Mouse (Mus musculus) adipocyte (in vitro differentiated cells): ENCODE results near the gene Gm12117.

ENCODE experiments used
- DNase-seq: peaks from one replicate; pipeline ENCODE4 v3.0.0-alpha.2; 2016; ENCODE audit warnings: low spot score

The Gm12117 gene

DNA sequence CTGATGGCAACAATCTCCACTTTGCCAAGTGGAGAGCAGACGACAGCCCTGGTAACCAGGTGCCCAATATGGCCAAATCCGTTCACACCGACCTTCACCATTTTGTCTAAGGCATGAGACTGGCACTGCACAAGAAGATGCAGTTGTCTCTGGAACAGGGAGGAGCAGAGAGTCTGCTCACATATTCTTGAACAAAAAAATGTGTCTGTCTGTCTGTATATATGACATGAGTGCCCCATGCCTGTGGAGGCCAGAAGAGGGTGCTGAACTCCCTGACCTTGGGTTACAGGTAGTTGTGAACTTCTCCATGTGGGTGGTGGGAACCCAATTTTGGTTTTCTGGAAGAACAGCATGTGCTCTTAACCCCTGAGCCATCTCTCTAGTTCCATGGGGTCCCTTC lies at the start of gene Gm12117:
Gene Gm12117, minus strand, starts transcription at position 101 of the 400 bp plus-strand sequence.
- no peak for DNase-seq

DNA sequence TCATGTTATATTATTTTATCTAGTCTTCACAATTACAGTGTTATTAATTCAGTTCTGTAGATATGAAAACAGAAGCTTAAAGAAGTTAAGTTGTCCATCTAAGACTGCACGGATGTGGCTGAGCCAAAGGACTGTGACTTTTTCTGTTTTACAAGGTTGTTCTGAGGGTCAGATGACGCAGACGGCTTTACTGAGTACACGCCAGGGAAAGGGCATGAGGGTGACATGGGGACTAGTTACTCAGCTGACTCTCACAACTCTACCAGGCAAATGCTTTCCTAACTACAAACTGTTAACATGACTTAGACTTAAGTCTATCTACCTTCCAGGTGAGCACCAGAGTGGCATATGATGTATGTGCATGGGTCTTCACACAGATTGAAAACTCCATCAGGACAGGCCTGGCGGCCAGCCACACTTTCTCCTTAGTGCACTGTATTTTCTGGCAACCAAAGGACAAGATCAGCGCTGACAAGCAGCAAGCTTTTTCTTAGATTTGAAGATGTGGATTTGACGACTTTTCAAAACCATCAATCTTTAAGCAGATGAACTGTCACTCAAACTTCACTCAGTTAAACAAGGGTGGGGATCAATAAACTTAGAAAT lies 42.6 kb upstream of the Gm12117 start:
- no peak for DNase-seq

DNA sequence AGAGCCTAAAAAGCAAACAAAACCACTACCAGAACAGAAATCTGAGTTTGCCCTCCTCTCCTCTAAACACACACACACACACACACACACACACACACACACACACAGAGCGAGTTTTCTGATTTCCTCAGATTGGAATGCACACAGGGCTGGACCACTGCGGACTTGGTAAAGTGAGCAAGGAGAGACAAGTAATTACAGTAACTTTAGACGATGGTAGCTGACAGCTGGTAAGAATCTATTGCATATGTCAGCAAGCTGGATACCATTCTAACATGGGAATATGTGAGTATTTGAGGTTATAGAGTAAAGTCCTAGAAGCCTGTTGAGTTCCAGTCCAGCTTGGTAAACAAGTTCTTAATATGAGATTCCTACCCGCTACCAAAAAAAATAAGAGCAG lies 33.0 kb upstream of the Gm12117 start:
- DNase-seq = no peak

DNA sequence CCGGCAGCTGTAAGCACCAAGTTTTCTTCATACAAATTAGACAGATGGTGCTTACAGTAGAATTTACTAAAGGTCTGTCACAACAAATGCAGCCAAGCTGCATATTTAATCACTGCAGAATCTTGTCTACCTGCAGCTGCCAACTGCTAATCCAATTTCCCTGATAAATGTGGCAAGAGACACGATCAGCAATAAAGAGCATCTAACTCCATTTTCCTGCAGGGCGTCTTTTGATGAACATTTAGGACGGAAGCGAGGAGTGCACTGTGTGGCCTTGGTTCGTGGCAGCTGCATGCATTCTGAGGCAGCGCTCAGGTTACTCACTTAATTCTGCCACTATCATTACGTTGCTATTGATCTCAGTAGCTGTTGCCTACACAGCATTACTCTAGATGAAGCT lies 24.3 kb upstream of the Gm12117 start:
- DNase-seq = no peak

- DNase-seq = no peak
Observed at GRCm38 (mm10) chr11:33299371-33299770, 22.8 kb upstream of the Gm12117 start.

GRCm38 (mm10) chr11:33297121-33297520 lies 20.6 kb upstream of the Gm12117 start:
- DNase-seq = no peak

DNA sequence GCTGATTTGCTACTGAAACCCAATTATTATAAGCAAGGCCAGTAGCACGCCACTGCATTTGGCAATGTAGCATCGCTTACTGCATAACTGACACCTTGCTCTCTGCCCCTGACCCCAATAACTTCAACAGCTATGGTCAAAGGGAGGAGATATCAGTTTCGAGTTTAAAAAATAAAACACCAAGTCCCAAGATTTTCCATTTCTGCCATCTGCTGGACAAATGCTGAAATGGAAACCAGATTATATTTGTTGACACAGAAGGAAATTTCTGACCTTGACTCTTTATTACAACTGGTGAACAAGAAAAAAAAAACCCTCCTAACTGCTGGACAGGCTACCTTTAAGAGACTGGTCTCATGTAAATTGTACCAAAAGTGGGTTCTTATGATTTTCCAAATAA lies 18.9 kb upstream of the Gm12117 start:
- peak; percentile 45 for DNase-seq

GRCm38 (mm10) chr11:33294063-33294462 lies 17.5 kb upstream of the Gm12117 start:
- no peak for DNase-seq

DNA sequence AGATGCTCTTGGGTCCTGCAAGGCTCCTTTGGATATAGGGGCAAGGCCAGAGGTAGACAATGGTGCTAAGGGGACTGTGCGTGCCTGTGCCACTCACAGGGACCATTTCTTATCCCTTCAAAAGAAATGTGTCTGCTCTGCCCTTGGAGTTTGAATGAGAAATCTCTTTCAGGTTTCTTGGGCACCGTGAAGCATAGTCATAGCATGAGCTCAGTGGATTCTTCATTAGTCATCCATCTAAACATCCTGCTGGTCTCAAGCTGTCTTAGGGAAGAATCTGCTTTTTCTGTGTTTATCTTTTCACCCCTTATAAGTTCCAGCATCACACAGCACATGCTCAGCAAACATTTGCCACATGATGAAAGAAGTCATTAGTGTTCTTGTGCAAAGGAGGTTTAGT lies 2.0 kb upstream of the Gm12117 start:
- DNase-seq = no peak

- no peak for DNase-seq
Observed at GRCm38 (mm10) chr11:33274816-33275215, 1.7 kb downstream of the Gm12117 start.

DNA sequence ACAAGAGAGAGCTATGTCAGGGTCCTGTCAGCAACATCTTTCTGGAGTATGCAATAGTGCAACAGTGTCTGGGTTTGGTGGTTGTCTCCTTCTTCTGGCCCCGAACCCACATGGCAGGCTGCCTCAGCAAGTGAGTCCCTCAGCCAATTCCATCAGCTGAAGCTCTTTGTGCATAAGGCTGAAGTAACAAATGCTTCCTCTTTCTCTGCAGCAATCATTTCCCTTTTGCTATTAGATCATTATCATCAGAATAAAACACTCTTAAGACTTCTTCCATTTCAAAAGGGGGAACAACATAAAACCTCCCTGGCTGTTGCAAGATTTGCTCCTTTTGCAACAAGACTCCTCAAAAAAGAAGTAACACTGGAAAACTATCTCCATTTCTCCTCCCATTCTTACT lies 2.2 kb downstream of the Gm12117 start:
- DNase-seq = no peak

DNA sequence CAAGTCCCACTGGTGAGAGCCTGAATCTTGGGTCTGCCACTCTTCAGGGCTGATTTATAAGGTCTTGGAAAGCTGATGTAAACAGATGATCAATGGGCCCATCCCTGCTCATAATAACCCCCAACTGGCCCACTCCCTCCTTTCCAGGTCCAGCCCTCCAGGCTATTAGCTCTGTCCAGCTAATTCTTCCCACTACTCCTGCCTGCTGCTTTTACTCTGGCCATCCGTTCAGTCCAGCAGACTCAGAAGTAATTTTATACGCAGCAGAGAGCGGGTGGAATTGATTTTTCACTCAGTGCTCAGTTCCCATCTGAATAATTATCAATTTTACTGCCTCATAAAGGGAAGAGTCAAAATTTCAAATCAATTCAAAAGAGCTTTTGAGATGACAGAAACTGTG lies 36.2 kb downstream of the Gm12117 start:
- DNase-seq = no peak

DNA sequence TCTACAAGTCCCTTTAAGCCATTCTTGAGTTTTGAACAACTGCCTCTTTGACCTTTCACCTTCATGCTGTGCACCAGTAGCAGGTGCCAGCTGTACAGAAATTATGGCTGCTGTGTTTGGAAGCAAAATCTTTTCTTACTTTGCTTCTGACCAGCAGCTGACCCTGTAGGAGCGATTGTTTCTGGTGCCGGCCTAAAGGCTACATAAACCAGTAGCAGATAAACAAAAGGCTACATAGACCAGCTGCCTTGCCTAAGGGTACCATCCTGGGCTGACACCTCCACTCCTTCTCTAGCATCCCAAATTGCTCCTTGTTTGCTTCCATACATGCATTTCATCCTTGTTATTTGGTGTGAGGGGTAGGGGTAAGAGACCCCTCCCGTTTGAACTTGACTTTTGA lies 42.4 kb downstream of the Gm12117 start:
- no peak for DNase-seq

DNA sequence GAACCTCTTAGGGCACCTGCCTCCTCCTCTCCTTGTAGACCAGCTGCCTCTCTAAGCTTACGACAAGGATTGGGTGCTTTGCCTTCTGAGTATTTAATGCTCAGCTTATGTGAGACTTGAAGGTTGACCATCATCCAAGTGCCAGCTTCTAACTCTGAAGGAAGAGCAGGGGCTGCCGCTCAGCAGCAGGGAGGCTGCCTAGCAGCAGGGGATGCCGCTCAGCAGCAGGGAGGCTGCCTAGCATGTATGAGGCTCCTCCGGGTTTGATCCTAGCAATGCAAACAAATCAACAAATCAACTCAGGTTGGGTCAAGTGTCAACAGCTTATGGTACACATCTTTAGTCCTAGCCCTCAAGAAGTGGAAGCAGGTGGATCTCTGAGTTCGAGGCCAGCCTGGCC lies 44.5 kb downstream of the Gm12117 start:
- DNase-seq = no peak

DNA sequence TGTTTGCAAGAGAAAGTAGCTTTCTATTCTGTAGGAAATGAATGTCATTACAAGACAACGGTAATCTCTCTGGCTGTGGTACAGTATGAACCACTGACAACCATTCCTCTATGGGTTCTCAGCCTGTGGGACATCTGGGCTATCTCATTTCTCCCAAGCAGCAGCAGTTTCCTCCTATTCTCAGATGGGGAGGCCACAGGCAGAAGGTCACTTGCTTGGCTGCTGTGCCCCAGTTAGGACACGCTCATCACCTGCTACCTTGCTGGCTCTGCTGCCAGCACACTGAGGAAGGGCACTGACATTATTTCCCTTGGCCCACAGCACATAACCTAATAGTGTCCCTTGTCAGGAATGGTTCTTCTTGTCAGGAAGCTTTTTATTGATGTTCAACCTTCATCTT lies 48.4 kb downstream of the Gm12117 start:
- no peak for DNase-seq

- DNase-seq = no peak
Observed at GRCm38 (mm10) chr11:33226516-33226915, 50.0 kb downstream of the Gm12117 start.
